Mouse (Mus musculus) ES-Bruce4 (cell line): ENCODE results near the gene Trim15.

Experiments used
- CTCF ChIP-seq: IDR thresholded peaks from one replicate; pipeline ENCODE4 v1.8.1; 2011; ENCODE audit warnings: low read depth, low read length
- EP300 ChIP-seq: IDR thresholded peaks from 2 replicates; pipeline ENCODE4 v1.6.1; 2011; ENCODE audit warnings: low read depth, low read length; ENCODE audit not compliant: insufficient read depth
- POLR2A ChIP-seq: IDR thresholded peaks from one replicate; pipeline ENCODE4 v1.8.1; 2011; ENCODE audit warnings: low read length; ENCODE audit not compliant: insufficient read depth

DNA sequence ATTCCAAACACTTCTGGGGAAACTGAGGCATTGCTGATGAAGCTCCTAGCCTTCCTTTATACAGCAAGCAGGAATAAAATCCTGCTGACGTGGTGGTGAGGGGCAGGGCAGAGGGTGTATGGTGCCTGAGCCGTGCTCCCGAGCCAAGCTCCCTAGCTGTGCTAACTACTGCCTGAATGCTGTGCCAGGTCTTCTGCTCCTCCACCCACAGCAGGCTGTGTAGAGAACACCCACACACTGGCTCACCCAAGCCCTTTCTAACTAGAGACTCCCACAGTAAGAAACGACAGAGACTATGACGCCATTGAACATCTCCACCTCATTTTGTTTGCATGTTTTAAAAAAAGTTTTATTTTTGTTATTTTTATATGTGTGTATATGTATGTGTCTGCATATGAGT, 33.0 kb upstream of the Trim15 start:
- TF ChIP-seq POLR2A (no peak), CTCF (no peak), EP300 (no peak)
